Mouse (Mus musculus): ENCODE results near the gene Orm2.
A peak's percentile ranks its signal among the peaks of the same experiment; 100 is the strongest.

- peak; percentile 100 for TF ChIP-seq CTCF (IDR thresholded peaks at IDR 0.05; ENCODE audit: low read depth)
- TF ChIP-seq EP300 (IDR thresholded peaks at IDR 0.05; ENCODE audit: low read depth), result no peak
Observed at GRCm38 (mm10) chr4:63368577-63368976, 6.3 kb downstream of the Orm2 start.

Measured in liver, postnatal 0 days (tissue).